Mouse (Mus musculus): ENCODE measurements around the gene Vmn1r93.
"Not testable (repeated sequence)": the region's sequence is repeated elsewhere in the genome, so short reads cannot be mapped to it uniquely, and the experiment has no call there.

Gene Vmn1r93

GRCm38 (mm10) chr7:20138988-20139387 lies at the start of gene Vmn1r93:
Gene Vmn1r93 (minus strand): TSS chr7:20139088.
- DNase-seq (ENCODE audit: extremely low spot score), result not testable (repeated sequence)

- DNase-seq (ENCODE audit: extremely low spot score), result not testable (repeated sequence)
Measured at GRCm38 (mm10) chr7:20168277-20168676, 29.4 kb upstream of the Vmn1r93 start, which contains the start of gene Vmn1r94. Gene Vmn1r94 (minus strand): TSS chr7:20168377.

GRCm38 (mm10) chr7:20122479-20122878 lies 16.4 kb downstream of the Vmn1r93 start, which contains the start of gene Gm16442:
Gene Gm16442 (minus strand): TSS chr7:20122579.
- DNase-seq (ENCODE audit: extremely low spot score), result not testable (repeated sequence)

- DNase-seq (ENCODE audit: extremely low spot score), result not testable (repeated sequence)
Measured at GRCm38 (mm10) chr7:20099380-20099779, 39.5 kb downstream of the Vmn1r93 start, which contains the start of gene Vmn1r91. Gene Vmn1r91 (plus strand): TSS chr7:20099680.
